Mouse (Mus musculus): ENCODE results near the gene Cst11.

DNA sequence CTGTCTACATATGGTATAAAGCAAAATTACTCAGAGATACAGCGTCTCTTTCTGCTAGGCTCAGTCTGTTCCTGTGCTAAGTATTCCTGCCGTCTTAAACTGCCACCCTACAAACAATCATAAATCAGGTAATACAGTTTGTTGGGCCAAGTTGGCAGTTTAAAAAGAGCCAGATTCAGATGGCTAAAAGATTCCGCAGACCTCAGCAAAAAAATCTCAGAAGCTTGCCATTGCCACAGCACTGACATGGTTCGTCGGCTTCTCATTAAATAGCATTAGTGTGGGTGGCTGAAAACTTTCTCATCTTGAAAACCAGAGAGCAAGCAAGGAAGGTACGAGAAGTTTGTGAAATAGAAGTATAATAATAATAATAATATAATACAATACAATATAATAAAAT is 35.4 kb upstream of the Cst11 start:
- TF ChIP-seq POLR2A (IDR thresholded peaks at IDR 0.05; ENCODE audit: borderline replicate concordance, extremely low read depth, insufficient read depth, insufficient read length, poor library complexity, severe bottlenecking) (no peak), CTCF (IDR thresholded peaks at IDR 0.05; ENCODE audit: borderline replicate concordance, extremely low read depth, insufficient read depth, insufficient read length) (no peak)
